Comparison of ENCODE assay signal across 17 mouse cellular contexts in the genomic region with DNA sequence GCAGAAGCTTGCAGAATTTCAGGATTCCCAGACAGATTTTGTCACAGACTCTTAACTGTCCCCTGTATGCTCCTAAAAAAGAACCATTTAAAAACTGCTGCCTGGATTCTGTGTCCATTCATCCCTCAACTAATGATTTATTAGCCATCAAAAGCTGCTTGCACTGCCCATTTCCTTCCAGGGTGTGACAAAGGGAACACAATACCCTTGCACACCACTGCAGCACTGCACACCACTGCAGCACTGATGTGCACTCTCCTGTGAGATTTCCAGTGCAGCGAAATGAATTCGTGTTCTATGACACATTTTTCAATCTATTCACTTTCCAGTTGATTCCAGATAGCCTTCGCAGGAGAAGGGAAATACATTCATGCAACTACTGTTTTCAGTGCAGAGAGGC.
"Had no signal": no experiment of that assay in that cellular context is flagged by ENCODE, and none has a peak within 500 bp of the region (broad histone marks: within the 10 kb centered on the region; RNA-seq: fewer than 3 reads in every experiment).

No protein-coding gene starts in this region.

- H3K9ac ChIP-seq: intestine, embryonic 15.5 days; limb, embryonic 12.5 days; liver, embryonic 13.5 days; liver, postnatal 0 days; lung, embryonic 15.5 days; midbrain, embryonic 13.5 days; neural tube, embryonic 15.5 days had no signal

- H3K4me2 ChIP-seq: intestine, embryonic 15.5 days; limb, embryonic 12.5 days; liver, embryonic 13.5 days; lung, embryonic 15.5 days; midbrain, embryonic 13.5 days; neural tube, embryonic 15.5 days had no signal

- H3K4me3 ChIP-seq: intestine, embryonic 15.5 days; limb, embryonic 12.5 days; liver, embryonic 13.5 days; lung, embryonic 15.5 days; megakaryocyte, embryonic 14.5 days; midbrain, embryonic 13.5 days; myocyte; neural tube, embryonic 15.5 days had no signal

- DNase-seq: kidney, postnatal 10 days; liver; liver, embryonic 13.5 days; liver, postnatal 0 days; lung, postnatal 14 days; right cerebral cortex, postnatal 4 days; spleen, adult 18-20 months; thymus, adult 18-20 months; thymus, postnatal 14 days had no signal

- H3K9me3 ChIP-seq: intestine, embryonic 15.5 days; limb, embryonic 12.5 days; liver, embryonic 13.5 days; lung, embryonic 15.5 days; midbrain, embryonic 13.5 days; neural tube, embryonic 15.5 days had no signal

- H3K36me3 ChIP-seq: intestine, embryonic 15.5 days; limb, embryonic 12.5 days; liver, embryonic 13.5 days; lung, embryonic 15.5 days; midbrain, embryonic 13.5 days; neural tube, embryonic 15.5 days had no signal

- H3K27ac ChIP-seq: intestine, embryonic 15.5 days; limb, embryonic 12.5 days; liver, embryonic 13.5 days; lung, embryonic 15.5 days; macrophage; midbrain, embryonic 13.5 days; neural tube, embryonic 15.5 days had no signal

- H3K4me1 ChIP-seq: intestine, embryonic 15.5 days; liver, embryonic 13.5 days; lung, embryonic 15.5 days; megakaryocyte, embryonic 14.5 days; midbrain, embryonic 13.5 days; neural tube, embryonic 15.5 days had no signal

- H3K27me3 ChIP-seq: intestine, embryonic 15.5 days; limb, embryonic 12.5 days; liver, embryonic 13.5 days; lung, embryonic 15.5 days; megakaryocyte, embryonic 14.5 days; midbrain, embryonic 13.5 days; neural tube, embryonic 15.5 days had no signal

- ATAC-seq: intestine, embryonic 15.5 days; liver, postnatal 0 days; midbrain, embryonic 13.5 days had no signal
